Mouse (Mus musculus): Measurements from ENCODE around the gene Mcub. TPM values are rescaled to one million over a fixed set of nuclear protein-coding genes. Genes with fewer than 3 reads are reported as not detected.
A peak's percentile ranks its signal among the peaks of the same experiment; 100 is the strongest.

The Mcub gene
- polyA plus RNA-seq, 1 experiment from 2014 or later = 2.7 TPM

DNA sequence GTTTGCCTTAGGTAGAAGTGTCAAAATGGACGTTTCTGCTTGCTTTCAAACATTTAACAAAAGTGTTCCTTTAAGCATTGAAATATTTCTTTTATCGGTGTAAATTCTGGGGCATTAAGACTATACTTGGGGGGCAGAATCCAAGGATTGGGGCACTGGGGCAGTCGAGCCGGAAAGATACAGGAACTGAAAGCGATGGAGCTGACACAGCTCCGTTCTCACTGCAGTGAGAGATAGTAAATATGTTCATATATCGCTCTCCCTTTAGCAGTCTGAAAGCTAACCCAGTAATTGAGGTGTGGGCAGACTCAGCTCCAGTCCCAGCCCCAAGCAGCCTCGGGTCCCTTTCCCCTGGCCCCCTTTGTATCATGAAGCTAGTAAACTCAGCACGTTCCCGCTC is 975 bp downstream of the Mcub start:
- H3K4me3 ChIP-seq (ENCODE audit: low read depth, low read length) = peak overlapping the region; percentile 57
- H3K27me3 ChIP-seq (replicated peaks; ENCODE audit: control insufficient read depth, insufficient read depth, low read length) = peaks cover 29% of the 10 kb centered on the region
- no peaks in the 10 kb centered on the region for H3K9me3 ChIP-seq (ENCODE audit: control insufficient read depth, low read length)
- ATAC-seq (replicated peaks; ENCODE audit: low FRiP score, low TSS enrichment, low read depth) (0 out of 2 replicates have a peak, but pooled peaks have one; percentile 18), DNase-seq (ENCODE audit: low spot score) (no peak)
- peak overlapping the region; percentile 99 for H3K4me2 ChIP-seq (ENCODE audit: low read length)
- no peaks in the 10 kb centered on the region for H3K36me3 ChIP-seq (ENCODE audit: control insufficient read depth, insufficient read depth, low read length)
- no peak overlapping the region for H3K27ac ChIP-seq (ENCODE audit: low read depth)
- H3K9ac ChIP-seq (ENCODE audit: low read length) = no peak overlapping the region
- H3K4me1 ChIP-seq (replicated peaks; ENCODE audit: control insufficient read depth, insufficient read depth, low read length) = peaks cover 14% of the 10 kb centered on the region
- WGBS = 38% methylated on average over 10 of the region's 10 CpGs

DNA sequence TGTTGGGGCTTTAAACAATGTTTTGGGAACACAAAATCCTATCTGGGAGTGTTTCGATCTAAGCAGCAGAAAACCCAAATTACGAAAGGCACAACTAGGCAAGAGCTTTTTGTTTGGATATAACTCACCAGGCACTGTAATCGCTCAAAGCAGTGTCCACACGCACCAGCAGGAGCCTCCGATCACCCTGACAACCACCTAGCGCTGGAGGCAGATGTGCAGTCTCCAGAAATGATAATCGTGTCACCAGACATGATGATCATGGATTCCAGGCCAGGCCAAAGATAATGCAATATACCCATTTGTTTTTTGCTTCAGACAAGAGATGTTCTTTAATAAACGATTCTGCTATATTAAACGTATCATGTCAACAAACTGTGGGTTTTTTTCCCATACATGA is 2.1 kb downstream of the Mcub start:
- no peak overlapping the region for H3K4me2 ChIP-seq (ENCODE audit: low read length)
- H3K27me3 ChIP-seq (replicated peaks; ENCODE audit: control insufficient read depth, insufficient read depth, low read length) = peaks cover 29% of the 10 kb centered on the region
- DNase-seq (ENCODE audit: low spot score) = no peak
- no peaks in the 10 kb centered on the region for H3K9me3 ChIP-seq (ENCODE audit: control insufficient read depth, low read length)
- no peak overlapping the region for H3K4me3 ChIP-seq (ENCODE audit: low read depth, low read length)
- 52% methylated on average over 9 of the region's 9 CpGs for WGBS
- H3K9ac ChIP-seq (ENCODE audit: low read length) = no peak overlapping the region
- H3K36me3 ChIP-seq (ENCODE audit: control insufficient read depth, insufficient read depth, low read length) = no peaks in the 10 kb centered on the region
- ATAC-seq (replicated peaks; ENCODE audit: low FRiP score, low TSS enrichment, low read depth) = no peak
- H3K27ac ChIP-seq (ENCODE audit: low read depth) = no peak overlapping the region
- H3K4me1 ChIP-seq (replicated peaks; ENCODE audit: control insufficient read depth, insufficient read depth, low read length) = peaks cover 14% of the 10 kb centered on the region

DNA sequence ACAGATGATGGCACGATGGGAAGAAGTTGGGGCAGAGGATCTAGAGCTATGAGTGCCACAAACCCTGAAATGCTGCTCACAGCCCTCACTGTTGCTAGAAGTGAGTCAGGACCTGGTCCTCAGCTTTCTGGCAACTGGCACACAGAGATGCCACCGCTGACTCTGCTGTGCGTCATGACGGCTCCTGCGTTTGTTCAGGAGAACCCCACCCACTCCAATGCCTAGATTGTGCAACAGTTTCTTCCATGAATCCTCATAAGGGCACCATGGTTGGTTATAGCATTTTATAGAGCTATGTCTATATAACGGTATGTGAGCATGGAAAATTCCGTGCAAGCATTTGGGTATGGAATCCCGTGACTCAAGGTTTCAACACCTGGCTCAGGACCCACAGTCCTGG is 5.3 kb downstream of the Mcub start:
- Histone ChIP-seq H3K4me1 (replicated peaks; ENCODE audit: control insufficient read depth, insufficient read depth, low read length) (0 out of 2 replicates have a peak, but pooled peaks cover 4% of the 10 kb centered on the region), H3K9me3 (ENCODE audit: control insufficient read depth, low read length) (no peaks in the 10 kb centered on the region), H3K27ac (ENCODE audit: low read depth) (no peak overlapping the region), H3K9ac (ENCODE audit: low read length) (no peak overlapping the region), H3K4me2 (ENCODE audit: low read length) (no peak overlapping the region), H3K27me3 (replicated peaks; ENCODE audit: control insufficient read depth, insufficient read depth, low read length) (peaks cover 15% of the 10 kb centered on the region), H3K4me3 (ENCODE audit: low read depth, low read length) (no peak overlapping the region), H3K36me3 (ENCODE audit: control insufficient read depth, insufficient read depth, low read length) (no peaks in the 10 kb centered on the region)
- no peak for ATAC-seq (replicated peaks; ENCODE audit: low FRiP score, low TSS enrichment, low read depth)
- 87% methylated on average over 8 of the region's 8 CpGs for WGBS
- no peak for DNase-seq (ENCODE audit: low spot score)

DNA sequence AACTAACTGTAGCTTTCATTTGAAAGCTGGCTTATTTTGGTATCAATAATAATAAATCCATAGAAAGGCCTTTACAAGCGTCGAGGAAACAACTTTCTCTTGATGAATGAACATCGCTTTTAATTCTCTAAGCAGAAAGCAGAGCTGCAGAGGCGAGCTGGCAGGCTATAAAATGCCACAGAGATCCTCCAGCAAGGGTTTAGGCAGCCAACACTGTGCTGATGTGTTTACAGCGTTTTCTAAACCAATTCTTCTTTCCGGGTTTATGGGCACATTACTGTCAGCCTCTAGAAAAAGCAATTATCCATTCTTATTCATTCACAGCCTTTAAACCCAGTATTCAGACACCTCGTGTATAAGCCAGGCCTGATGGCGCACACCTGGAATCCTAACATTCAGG is 7.5 kb downstream of the Mcub start:
- Histone ChIP-seq H3K36me3 (ENCODE audit: control insufficient read depth, insufficient read depth, low read length) (no peaks in the 10 kb centered on the region), H3K4me1 (replicated peaks; ENCODE audit: control insufficient read depth, insufficient read depth, low read length) (no peaks in the 10 kb centered on the region), H3K27ac (ENCODE audit: low read depth) (no peak overlapping the region), H3K27me3 (replicated peaks; ENCODE audit: control insufficient read depth, insufficient read depth, low read length) (no peaks in the 10 kb centered on the region), H3K4me3 (ENCODE audit: low read depth, low read length) (no peak overlapping the region), H3K9me3 (ENCODE audit: control insufficient read depth, low read length) (no peaks in the 10 kb centered on the region), H3K4me2 (ENCODE audit: low read length) (no peak overlapping the region), H3K9ac (ENCODE audit: low read length) (no peak overlapping the region)
- DNase-seq (ENCODE audit: low spot score) (no peak), ATAC-seq (replicated peaks; ENCODE audit: low FRiP score, low TSS enrichment, low read depth) (no peak)
- 48% methylated on average over 8 of the region's 8 CpGs for WGBS

DNA sequence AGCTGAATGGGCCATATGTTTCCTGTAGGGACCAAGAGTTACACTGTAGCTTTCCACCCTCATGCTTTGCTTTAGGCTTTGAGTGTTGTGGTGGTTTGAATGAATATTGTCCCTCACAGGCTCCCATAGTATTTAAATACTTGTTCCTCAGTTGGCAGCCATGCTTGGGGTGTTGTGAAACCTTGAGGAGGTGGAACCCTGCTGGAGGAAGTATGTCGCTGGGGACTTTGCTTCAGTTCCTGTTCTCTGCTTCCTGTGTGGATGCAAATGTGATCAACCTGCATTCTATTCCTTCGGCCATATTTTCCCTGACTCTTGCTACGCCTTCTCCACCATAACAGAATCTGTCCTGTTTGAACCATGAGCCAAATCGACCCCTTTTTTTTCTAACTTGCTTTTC is 16.7 kb downstream of the Mcub start:
- no peaks in the 10 kb centered on the region for H3K27me3 ChIP-seq (replicated peaks; ENCODE audit: control insufficient read depth, insufficient read depth, low read length)
- WGBS = 86% methylated on average over 4 of the region's 4 CpGs

DNA sequence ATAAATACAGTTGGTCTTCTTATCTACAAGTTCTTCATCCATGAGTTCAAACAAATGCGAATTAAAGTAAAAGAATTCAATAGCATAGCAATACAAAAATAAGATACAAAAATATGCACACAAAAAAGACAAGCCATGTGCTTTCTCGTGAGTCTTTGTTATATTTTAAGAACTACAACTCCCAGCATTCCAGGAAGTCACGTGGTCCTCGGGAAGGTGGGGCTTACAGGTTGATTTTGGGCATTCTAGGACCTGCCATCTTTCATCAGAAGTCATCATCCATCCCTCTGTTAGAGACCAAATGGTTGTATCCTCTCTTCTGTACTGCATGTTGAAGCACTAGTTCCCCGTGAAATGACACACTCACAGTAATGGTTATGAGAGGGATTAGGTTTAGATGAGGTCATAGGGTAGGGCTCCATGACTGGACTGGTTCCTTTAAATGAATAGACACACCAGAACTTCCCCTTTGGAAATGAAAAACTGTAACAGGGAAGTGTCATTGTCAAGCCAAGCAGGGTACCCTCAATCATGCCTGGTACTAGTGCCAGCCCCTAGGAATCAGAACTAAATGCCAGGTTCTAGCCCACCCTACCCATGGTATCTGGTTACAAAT is 20.7 kb downstream of the Mcub start:
- WGBS = 81% methylated on average over 5 of the region's 5 CpGs
- H3K27me3 ChIP-seq (replicated peaks; ENCODE audit: control insufficient read depth, insufficient read depth, low read length) = no peaks in the 10 kb centered on the region
- H3K4me2 ChIP-seq (ENCODE audit: low read length) = no peak overlapping the region
- DNase-seq (ENCODE audit: low spot score) (no peak), ATAC-seq (replicated peaks; ENCODE audit: low FRiP score, low TSS enrichment, low read depth) (no peak)
- H3K9me3 ChIP-seq (ENCODE audit: control insufficient read depth, low read length) = no peaks in the 10 kb centered on the region
- H3K4me1 ChIP-seq (replicated peaks; ENCODE audit: control insufficient read depth, insufficient read depth, low read length) = no peaks in the 10 kb centered on the region
- no peak overlapping the region for H3K4me3 ChIP-seq (ENCODE audit: low read depth, low read length)
- H3K36me3 ChIP-seq (ENCODE audit: control insufficient read depth, insufficient read depth, low read length) = no peaks in the 10 kb centered on the region
- H3K27ac ChIP-seq (ENCODE audit: low read depth) = no peak overlapping the region
- H3K9ac ChIP-seq (ENCODE audit: low read length) = no peak overlapping the region

More for the DNA sequence above, 16.7 kb downstream of the Mcub start:
- no peak for ATAC-seq (replicated peaks; ENCODE audit: low FRiP score, low TSS enrichment, low read depth)
- H3K4me2 ChIP-seq (ENCODE audit: low read length) = no peak overlapping the region
- H3K4me1 ChIP-seq (replicated peaks; ENCODE audit: control insufficient read depth, insufficient read depth, low read length) = no peaks in the 10 kb centered on the region
- H3K9ac ChIP-seq (ENCODE audit: low read length) = no peak overlapping the region
- H3K9me3 ChIP-seq (ENCODE audit: control insufficient read depth, low read length) = no peaks in the 10 kb centered on the region
- H3K36me3 ChIP-seq (ENCODE audit: control insufficient read depth, insufficient read depth, low read length) = no peaks in the 10 kb centered on the region
- no peak overlapping the region for H3K4me3 ChIP-seq (ENCODE audit: low read depth, low read length)
- H3K27ac ChIP-seq (ENCODE audit: low read depth) = no peak overlapping the region
- DNase-seq (ENCODE audit: low spot score) = no peak

DNA sequence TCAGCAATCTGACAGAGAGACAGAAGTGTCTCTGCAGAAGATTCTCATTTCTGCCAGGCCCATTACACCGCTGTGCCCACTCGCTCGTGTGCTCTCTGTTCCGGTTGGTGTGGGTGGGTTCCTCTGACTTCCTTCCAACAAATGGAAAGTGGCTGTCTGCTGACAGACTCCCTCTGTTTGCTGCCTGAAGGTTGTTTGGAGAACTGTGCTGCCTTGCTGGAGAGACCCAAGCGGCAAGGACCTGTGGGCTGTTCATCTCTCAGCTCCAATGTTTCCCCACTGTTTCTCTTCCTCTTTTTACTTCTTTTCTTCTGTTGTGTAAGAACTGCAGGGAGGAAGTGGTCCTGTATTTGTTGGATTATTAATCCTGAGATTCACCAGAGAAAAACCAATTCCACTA is 21.6 kb downstream of the Mcub start:
- no peak overlapping the region for H3K9ac ChIP-seq (ENCODE audit: low read length)
- no peaks in the 10 kb centered on the region for H3K4me1 ChIP-seq (replicated peaks; ENCODE audit: control insufficient read depth, insufficient read depth, low read length)
- DNase-seq (ENCODE audit: low spot score) = no peak
- H3K4me3 ChIP-seq (ENCODE audit: low read depth, low read length) = no peak overlapping the region
- no peaks in the 10 kb centered on the region for H3K27me3 ChIP-seq (replicated peaks; ENCODE audit: control insufficient read depth, insufficient read depth, low read length)
- ATAC-seq (replicated peaks; ENCODE audit: low FRiP score, low TSS enrichment, low read depth) = no peak
- H3K36me3 ChIP-seq (ENCODE audit: control insufficient read depth, insufficient read depth, low read length) = no peaks in the 10 kb centered on the region
- H3K27ac ChIP-seq (ENCODE audit: low read depth) = no peak overlapping the region
- no peak overlapping the region for H3K4me2 ChIP-seq (ENCODE audit: low read length)
- no peaks in the 10 kb centered on the region for H3K9me3 ChIP-seq (ENCODE audit: control insufficient read depth, low read length)
- 76% methylated on average over 5 of the region's 5 CpGs for WGBS

DNA sequence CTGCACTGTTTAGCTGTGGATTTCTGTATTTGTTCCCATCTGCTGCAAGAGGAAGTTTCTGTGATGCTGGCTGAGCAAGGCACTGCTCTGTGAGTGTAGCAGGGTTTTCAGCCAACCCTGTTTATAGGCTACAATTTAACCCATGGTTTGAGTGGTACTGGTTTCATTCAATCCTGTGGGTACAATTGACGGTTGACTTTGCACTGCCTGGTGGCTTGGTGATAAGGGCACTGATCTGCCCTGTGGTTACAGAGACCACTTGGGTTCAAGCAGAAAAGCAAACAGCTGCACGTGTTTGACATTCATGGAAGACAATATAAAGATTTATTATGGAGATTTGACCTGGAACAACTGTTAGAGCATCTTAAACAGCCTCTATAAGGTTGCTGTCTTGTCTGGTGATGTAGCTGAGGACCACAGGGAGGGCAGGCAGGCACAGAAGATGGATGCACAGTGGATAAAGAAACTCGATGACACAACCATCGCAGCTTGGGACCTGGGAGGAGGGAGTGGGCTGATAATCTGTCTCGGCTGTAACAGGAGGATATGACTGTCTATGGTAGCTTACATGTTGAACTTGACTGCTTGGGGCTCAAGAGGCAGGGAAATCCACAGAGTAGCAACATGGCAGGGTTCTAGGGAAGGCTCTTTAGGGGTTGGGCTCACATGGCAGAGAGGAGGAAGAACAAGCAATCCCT is 23.6 kb downstream of the Mcub start:
- ATAC-seq (replicated peaks; ENCODE audit: low FRiP score, low TSS enrichment, low read depth) (no peak), DNase-seq (ENCODE audit: low spot score) (no peak)
- H3K36me3 ChIP-seq (ENCODE audit: control insufficient read depth, insufficient read depth, low read length) = no peaks in the 10 kb centered on the region
- H3K27ac ChIP-seq (ENCODE audit: low read depth) = no peak overlapping the region
- no peaks in the 10 kb centered on the region for H3K4me1 ChIP-seq (replicated peaks; ENCODE audit: control insufficient read depth, insufficient read depth, low read length)
- H3K9ac ChIP-seq (ENCODE audit: low read length) = no peak overlapping the region
- no peaks in the 10 kb centered on the region for H3K9me3 ChIP-seq (ENCODE audit: control insufficient read depth, low read length)
- WGBS = 46% methylated on average over 5 of the region's 5 CpGs
- no peaks in the 10 kb centered on the region for H3K27me3 ChIP-seq (replicated peaks; ENCODE audit: control insufficient read depth, insufficient read depth, low read length)
- no peak overlapping the region for H3K4me3 ChIP-seq (ENCODE audit: low read depth, low read length)
- H3K4me2 ChIP-seq (ENCODE audit: low read length) = no peak overlapping the region

DNA sequence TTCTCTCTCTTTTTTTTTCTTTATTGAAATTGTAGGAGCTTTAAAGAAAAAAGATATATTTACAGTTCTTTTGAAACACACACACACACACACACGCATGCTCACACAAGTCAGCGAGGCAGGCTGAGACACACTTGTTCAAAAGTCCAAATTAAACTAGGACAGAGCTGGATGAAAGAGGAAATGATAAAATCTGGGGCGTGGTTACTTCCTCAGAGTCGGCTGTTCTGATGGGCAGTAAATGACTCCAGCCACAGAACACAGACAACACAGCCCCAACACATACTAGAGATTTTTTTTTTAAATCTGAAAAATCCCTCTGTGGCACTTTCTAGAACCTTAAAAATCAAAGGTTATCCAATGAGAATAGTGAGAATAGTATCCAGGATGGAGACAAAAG is 26.2 kb downstream of the Mcub start:
- H3K36me3 ChIP-seq (ENCODE audit: control insufficient read depth, insufficient read depth, low read length) = no peaks in the 10 kb centered on the region
- ATAC-seq (replicated peaks; ENCODE audit: low FRiP score, low TSS enrichment, low read depth) (no peak), DNase-seq (ENCODE audit: low spot score) (no peak)
- H3K4me2 ChIP-seq (ENCODE audit: low read length) = no peak overlapping the region
- H3K9me3 ChIP-seq (ENCODE audit: control insufficient read depth, low read length) = no peaks in the 10 kb centered on the region
- no peak overlapping the region for H3K9ac ChIP-seq (ENCODE audit: low read length)
- H3K4me1 ChIP-seq (replicated peaks; ENCODE audit: control insufficient read depth, insufficient read depth, low read length) = no peaks in the 10 kb centered on the region
- 75% methylated on average over 4 of the region's 4 CpGs for WGBS
- no peak overlapping the region for H3K4me3 ChIP-seq (ENCODE audit: low read depth, low read length)
- H3K27me3 ChIP-seq (replicated peaks; ENCODE audit: control insufficient read depth, insufficient read depth, low read length) = no peaks in the 10 kb centered on the region
- no peak overlapping the region for H3K27ac ChIP-seq (ENCODE audit: low read depth)

Measured in intestine, embryonic 14.5 days (tissue).